Mouse (Mus musculus): ENCODE results near the gene Svs3b. TPM values are rescaled to one million over a fixed set of nuclear protein-coding genes. Genes with fewer than 3 reads are reported as not detected.

The Svs3b gene
- polyA plus RNA-seq, 1 experiment from 2014 or later: not detected

Other genes starting within 250 kb of the Svs3b start
- gene Pabpc1l, start 231.2 kb downstream of the Svs3b start, polyA plus RNA-seq (2015; fragmentation: Nextera tagmentation; extraction: Ambion mirVana): 1.2 and 1.8 TPM in 2 replicates
- gene Stk4, start 186.3 kb downstream of the Svs3b start, polyA plus RNA-seq (2015; fragmentation: Nextera tagmentation; extraction: Ambion mirVana): 17.5 and 21.4 TPM in 2 replicates
- 50.0 and 52.5 TPM in 2 replicates for gene Tomm34, start 185.5 kb downstream of the Svs3b start, polyA plus RNA-seq (2015; fragmentation: Nextera tagmentation; extraction: Ambion mirVana)
- gene Kcns1, start 85.5 kb downstream of the Svs3b start, polyA plus RNA-seq (2015; fragmentation: Nextera tagmentation; extraction: Ambion mirVana): 1.2 and 1.7 TPM in 2 replicates
- not detected in 2 replicates for gene Wfdc5, start 73.9 kb downstream of the Svs3b start, polyA plus RNA-seq (2015; fragmentation: Nextera tagmentation; extraction: Ambion mirVana)
- gene Wfdc12, start 66.0 kb downstream of the Svs3b start, polyA plus RNA-seq (2015; fragmentation: Nextera tagmentation; extraction: Ambion mirVana): not detected in 2 replicates
- not detected in 2 replicates for gene Wfdc15a, start 56.5 kb downstream of the Svs3b start, polyA plus RNA-seq (2015; fragmentation: Nextera tagmentation; extraction: Ambion mirVana)
- gene Wfdc15b, start 35.0 kb downstream of the Svs3b start, polyA plus RNA-seq (2015; fragmentation: Nextera tagmentation; extraction: Ambion mirVana): 0.34 TPM in 1 of 2 replicates, not detected in the other
- not detected in 2 replicates for gene Svs2, start 18.2 kb downstream of the Svs3b start, polyA plus RNA-seq (2015; fragmentation: Nextera tagmentation; extraction: Ambion mirVana)
- not detected in 2 replicates for gene Svs4, start 21.8 kb upstream of the Svs3b start, polyA plus RNA-seq (2015; fragmentation: Nextera tagmentation; extraction: Ambion mirVana)
- not detected in 2 replicates for gene Svs3a, start 32.6 kb upstream of the Svs3b start, polyA plus RNA-seq (2015; fragmentation: Nextera tagmentation; extraction: Ambion mirVana)
- not detected in 2 replicates for gene Svs6, start 60.1 kb upstream of the Svs3b start, polyA plus RNA-seq (2015; fragmentation: Nextera tagmentation; extraction: Ambion mirVana)
- not detected in 2 replicates for gene Svs5, start 76.1 kb upstream of the Svs3b start, polyA plus RNA-seq (2015; fragmentation: Nextera tagmentation; extraction: Ambion mirVana)
- gene Slpi, start 132.5 kb upstream of the Svs3b start, polyA plus RNA-seq (2015; fragmentation: Nextera tagmentation; extraction: Ambion mirVana): 0.25 and 0.65 TPM in 2 replicates
- 0.08 and 0.10 TPM in 2 replicates for gene Rbpjl, start 146.5 kb upstream of the Svs3b start, polyA plus RNA-seq (2015; fragmentation: Nextera tagmentation; extraction: Ambion mirVana)
- gene Matn4, start 148.5 kb upstream of the Svs3b start, polyA plus RNA-seq (2015; fragmentation: Nextera tagmentation; extraction: Ambion mirVana): 3.9 and 5.1 TPM in 2 replicates
- gene Sdc4, start 187.2 kb upstream of the Svs3b start, polyA plus RNA-seq (2015; fragmentation: Nextera tagmentation; extraction: Ambion mirVana): 9.4 and 10.4 TPM in 2 replicates
- gene Sys1, start 200.3 kb upstream of the Svs3b start, polyA plus RNA-seq (2015; fragmentation: Nextera tagmentation; extraction: Ambion mirVana): 82.7 and 88.2 TPM in 2 replicates
- 5.0 and 6.6 TPM in 2 replicates for gene Gm20458, start 204.3 kb upstream of the Svs3b start, polyA plus RNA-seq (2015; fragmentation: Nextera tagmentation; extraction: Ambion mirVana)
- not detected in 2 replicates for gene Trp53tg5, start 217.1 kb upstream of the Svs3b start, polyA plus RNA-seq (2015; fragmentation: Nextera tagmentation; extraction: Ambion mirVana)
- gene Dbndd2, start 229.5 kb upstream of the Svs3b start, polyA plus RNA-seq (2015; fragmentation: Nextera tagmentation; extraction: Ambion mirVana): 22.8 and 23.1 TPM in 2 replicates
- gene Pigt, start 240.9 kb upstream of the Svs3b start, polyA plus RNA-seq (2015; fragmentation: Nextera tagmentation; extraction: Ambion mirVana): 93.4 and 103 TPM in 2 replicates

All from hindbrain, embryonic 15.5 days (tissue).